Mouse (Mus musculus) C2C12 (cell line): Measurements from ENCODE around the gene Slc24a4. TPM values are rescaled to one million over a fixed set of nuclear protein-coding genes. Genes with fewer than 3 reads are reported as not detected.
A peak's percentile ranks its signal among the peaks of the same experiment; 100 is the strongest.

Experiments
- H3K27me3 ChIP-seq: one replicate; pipeline ENCODE4 v1.6.1; 2011; ENCODE audit not compliant: control insufficient read depth, insufficient read depth, insufficient read length
- H3K36me3 ChIP-seq: one replicate; pipeline ENCODE4 v1.6.1; 2011; ENCODE audit not compliant: control insufficient read depth, insufficient read depth
- H3K4me3 ChIP-seq: one replicate; pipeline ENCODE4 v1.5.1; 2011; ENCODE audit warnings: mild to moderate bottlenecking, control low read depth; ENCODE audit not compliant: poor library complexity, insufficient read depth, severe bottlenecking
- H3K79me2 ChIP-seq: one replicate; pipeline ENCODE4 v1.6.1; 2011; ENCODE audit not compliant: control insufficient read depth, insufficient read depth
- H3K79me3 ChIP-seq: one replicate; pipeline ENCODE4 v1.6.1; 2011; ENCODE audit warnings: low read depth, control low read depth
- H3ac ChIP-seq: one replicate; pipeline ENCODE3; 2011; ENCODE audit warnings: low read depth; ENCODE audit not compliant: control insufficient read depth, insufficient read length
- CEBPB ChIP-seq: IDR thresholded peaks from one replicate; pipeline ENCODE4 v1.6.1; 2011; ENCODE audit warnings: low read depth, mild to moderate bottlenecking, control low read depth, moderate library complexity
- CTCF ChIP-seq: IDR thresholded peaks from one replicate; pipeline ENCODE4 v1.5.1; 2011; ENCODE audit not compliant: control insufficient read depth, insufficient read depth, insufficient read length
- FOSL1 ChIP-seq: IDR thresholded peaks from one replicate; pipeline ENCODE4 v1.8.0; 2011; ENCODE audit warnings: mild to moderate bottlenecking, low read length; ENCODE audit not compliant: poor library complexity, insufficient read depth, severe bottlenecking
- MAX ChIP-seq: IDR thresholded peaks from one replicate; pipeline ENCODE4 v1.6.1; 2011; ENCODE audit warnings: mild to moderate bottlenecking, control low read depth
- MYOD1 ChIP-seq: IDR thresholded peaks from one replicate; pipeline ENCODE4 v1.6.1; 2011; ENCODE audit warnings: low read depth; ENCODE audit not compliant: control insufficient read depth, insufficient read length
- MYOG ChIP-seq: IDR thresholded peaks from one replicate; pipeline ENCODE4 v1.6.1; 2011; ENCODE audit not compliant: control insufficient read depth, insufficient read length; ENCODE audit errors: extremely low read depth
- USF1 ChIP-seq: IDR thresholded peaks from one replicate; pipeline ENCODE4 v1.6.1; 2011; ENCODE audit warnings: low read depth, mild to moderate bottlenecking, control low read depth, moderate library complexity
- polyA plus RNA-seq: library from polyadenylated mRNA; unstranded; fragments of >200 nt; fragmentation: generic; extraction: Trizol; gene quantifications from one replicate; pipeline ENCODE4 v1.2.1, GENCODE M21; 2012; ENCODE audit warnings: missing spikeins

The Slc24a4 gene
- polyA plus RNA-seq, 1 experiment: not detected

DNA sequence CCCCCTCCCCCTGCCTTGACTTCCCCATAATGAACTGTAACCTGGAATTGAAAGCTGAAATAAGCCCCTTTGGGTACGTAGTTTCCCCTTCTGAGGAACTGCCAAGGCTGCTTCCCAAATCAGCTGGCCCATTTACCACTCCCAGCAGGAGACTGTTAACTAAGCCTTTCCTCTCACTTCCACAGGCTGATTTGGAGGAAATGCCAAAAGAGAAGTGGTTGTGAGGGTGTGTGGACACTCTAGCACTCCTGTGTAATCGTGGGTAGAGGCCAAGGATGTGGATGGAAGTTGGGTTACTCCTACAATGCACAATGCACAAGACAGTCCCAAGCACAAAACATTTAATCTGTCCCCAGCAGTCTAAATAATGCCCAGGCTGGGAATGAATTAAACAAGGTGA lies 153.6 kb downstream of the Slc24a4 start:
- TF ChIP-seq FOSL1 (no peak), CTCF (no peak), MYOD1 (no peak), MYOG (no peak), CEBPB (no peak), USF1 (no peak), MAX (no peak)
- Histone ChIP-seq H3K4me3 (no peak overlapping the region), H3K36me3 (no peaks in the 10 kb centered on the region), H3K27me3 (no peaks in the 10 kb centered on the region), H3ac (no peak overlapping the region), H3K79me3 (peaks cover 10% of the 10 kb centered on the region), H3K79me2 (peaks cover 35% of the 10 kb centered on the region)

DNA sequence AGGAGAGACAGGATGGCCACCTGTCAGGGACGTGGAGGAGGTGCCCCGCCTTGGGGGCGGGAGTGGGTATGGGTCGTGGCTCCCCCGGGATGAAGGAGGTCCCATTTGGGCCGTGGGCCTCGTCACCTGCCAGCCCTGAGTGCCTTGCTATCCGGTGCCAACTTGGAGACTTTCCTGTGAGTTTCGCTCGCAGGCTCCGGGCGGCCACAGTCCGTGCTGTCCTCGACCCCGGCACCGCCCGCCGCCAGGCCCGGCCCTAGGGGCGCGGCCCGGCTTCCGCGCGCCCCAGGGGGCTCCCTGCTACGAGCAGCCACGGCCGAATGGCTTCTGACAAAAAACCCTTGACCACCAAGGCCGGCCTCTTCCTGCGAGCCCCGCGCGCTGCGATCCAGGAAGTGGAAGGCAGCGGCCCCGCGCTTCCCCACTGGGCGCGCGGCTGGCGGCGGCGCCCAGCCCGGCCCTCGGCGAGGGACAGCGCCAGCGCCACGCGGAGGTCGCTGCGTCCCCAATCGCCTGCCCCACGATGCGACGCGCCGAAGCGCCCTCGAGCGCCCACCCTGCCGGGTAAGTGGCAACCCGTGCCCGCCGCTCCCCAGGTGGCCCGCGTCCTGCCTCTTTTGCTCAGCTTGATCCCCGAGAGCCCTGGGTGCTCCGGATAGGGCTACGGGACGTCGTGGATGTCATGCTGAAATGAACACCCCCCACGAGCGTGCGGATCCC lies 154.4 kb downstream of the Slc24a4 start, which contains the start of gene Rin3:
Gene Rin3, plus strand, starts transcription at position 286 of the 720 bp plus-strand sequence.
- Histone ChIP-seq H3K79me3 (peaks cover 17% of the 10 kb centered on the region), H3ac (peak within 1 kb of the TSS; percentile 73), H3K79me2 (peaks cover 43% of the 10 kb centered on the region), H3K36me3 (no peaks in the 10 kb centered on the region), H3K27me3 (no peaks in the 10 kb centered on the region), H3K4me3 (peak within 1 kb of the TSS; percentile 38)
- TF ChIP-seq CTCF (peak; percentile 26), USF1 (no peak)

GRCm38 (mm10) chr12:102283483-102284266 lies 155.1 kb downstream of the Slc24a4 start:
- Histone ChIP-seq H3K79me2 (peaks cover 51% of the 10 kb centered on the region), H3K79me3 (peaks cover 22% of the 10 kb centered on the region), H3K27me3 (no peaks in the 10 kb centered on the region), H3ac (peak overlapping the region; percentile 73), H3K4me3 (peak overlapping the region; percentile 38), H3K36me3 (no peaks in the 10 kb centered on the region)
- no peak for TF ChIP-seq USF1
- no peak for TF ChIP-seq MYOG
- no peak for TF ChIP-seq CTCF
- TF ChIP-seq MAX: no peak
- TF ChIP-seq CEBPB: no peak
- no peak for TF ChIP-seq FOSL1

DNA sequence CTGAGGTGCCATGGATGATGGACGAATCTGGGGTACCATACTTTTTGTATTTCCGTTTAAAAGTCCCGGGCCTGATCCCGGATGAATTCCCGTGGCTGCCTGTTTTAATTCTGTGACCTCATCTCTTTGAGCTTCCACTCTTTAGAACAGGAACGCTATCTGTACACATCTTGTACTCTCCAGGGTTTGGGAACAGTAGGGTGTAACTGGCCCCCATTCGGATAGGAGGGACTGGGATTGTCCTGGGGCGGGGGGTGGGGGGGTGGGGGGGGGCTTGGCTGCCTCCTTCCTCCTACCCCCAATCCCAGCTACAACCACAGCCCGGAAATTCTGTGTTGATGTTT lies 155.7 kb downstream of the Slc24a4 start:
- H3K79me2 ChIP-seq: peaks cover 56% of the 10 kb centered on the region
- no peaks in the 10 kb centered on the region for H3K27me3 ChIP-seq
- H3ac ChIP-seq: peak overlapping the region; percentile 62
- peak overlapping the region; percentile 38 for H3K4me3 ChIP-seq
- H3K79me3 ChIP-seq: peaks cover 27% of the 10 kb centered on the region
- no peak for TF ChIP-seq FOSL1
- TF ChIP-seq CEBPB: no peak
- TF ChIP-seq MAX: no peak
- no peak for TF ChIP-seq MYOG
- TF ChIP-seq MYOD1: no peak
- no peak for TF ChIP-seq USF1
- TF ChIP-seq CTCF: no peak
- H3K36me3 ChIP-seq: no peaks in the 10 kb centered on the region

GRCm38 (mm10) chr12:102284618-102285159 lies 156.2 kb downstream of the Slc24a4 start:
- peaks cover 27% of the 10 kb centered on the region for H3K79me3 ChIP-seq
- no peaks in the 10 kb centered on the region for H3K36me3 ChIP-seq
- H3K79me2 ChIP-seq: peaks cover 61% of the 10 kb centered on the region
- no peak for TF ChIP-seq CEBPB
- TF ChIP-seq MAX: no peak
- TF ChIP-seq FOSL1: no peak
- TF ChIP-seq MYOG: no peak
- no peak for TF ChIP-seq MYOD1
- no peak for TF ChIP-seq CTCF
- TF ChIP-seq USF1: no peak
- H3K27me3 ChIP-seq: no peaks in the 10 kb centered on the region
- peak overlapping the region; percentile 38 for H3K4me3 ChIP-seq
- H3ac ChIP-seq: peak overlapping the region; percentile 5
